Mouse (Mus musculus): ENCODE measurements at regions not wholly inside any gene's neighbourhood (a gene's known extent, or its start where the extent isn't known, plus 50 kb on each side); places are given as distances from the start of the nearest gene placed in this dataset.

DNA sequence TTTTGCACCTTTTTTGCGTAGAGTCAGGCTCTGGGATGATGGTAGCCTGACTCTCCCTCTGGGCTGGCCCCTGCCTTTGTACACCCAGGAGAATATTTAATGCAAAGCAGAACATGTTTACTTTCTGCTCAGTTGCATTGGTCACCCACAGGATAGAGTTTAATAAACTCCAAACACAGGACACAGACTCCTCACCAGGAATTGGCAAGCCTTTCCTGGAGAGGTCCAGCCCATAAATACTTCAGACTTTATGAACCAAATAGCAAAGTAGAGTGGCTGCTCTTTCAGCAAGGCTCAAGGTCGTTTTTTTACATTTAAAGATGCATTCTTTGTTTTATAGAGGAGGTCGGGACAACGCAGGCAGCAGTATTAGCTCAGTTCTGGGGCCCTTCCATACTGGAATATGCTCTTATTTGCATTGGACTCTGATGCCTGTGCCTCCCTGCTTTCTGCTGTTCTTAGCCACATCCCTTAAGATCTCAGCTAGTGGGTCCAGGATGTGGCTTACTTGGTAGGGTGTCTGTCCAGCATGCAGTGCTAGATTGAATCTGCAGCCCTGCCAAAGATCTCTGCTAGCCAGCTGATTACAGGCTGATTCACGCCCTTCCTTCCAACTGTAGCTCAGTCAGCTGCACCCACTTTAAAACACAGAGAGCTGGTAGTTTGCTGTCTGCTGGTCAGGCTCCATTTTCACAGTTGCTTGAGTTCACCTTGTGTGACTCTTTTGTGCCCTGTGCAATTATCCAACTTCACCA lies 182.4 kb upstream of the F930015N05Rik start:
- no peak for TF ChIP-seq GATA4 (IDR thresholded peaks at IDR 0.05; ENCODE audit: insufficient replicate concordance, low read length)

DNA sequence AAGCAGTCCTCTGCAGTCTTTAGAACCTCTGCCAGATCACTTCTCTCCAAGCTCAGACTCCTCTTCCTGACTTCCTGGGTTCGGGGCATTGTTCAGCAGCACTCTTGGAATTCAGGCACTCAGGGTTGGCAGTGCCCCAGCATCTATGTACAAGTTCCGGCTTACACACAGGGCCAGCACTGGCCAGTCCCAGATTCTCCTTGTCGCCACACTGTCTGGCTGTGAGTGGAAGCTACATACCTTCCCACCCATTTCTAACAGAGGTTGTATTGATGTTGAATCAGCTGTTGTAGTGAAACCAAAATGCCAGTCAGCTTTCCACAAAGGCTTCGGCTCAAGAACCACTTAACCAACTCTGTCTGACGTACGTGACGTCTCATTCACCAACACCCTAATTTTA lies 190.7 kb upstream of the F930015N05Rik start:
- TF ChIP-seq GATA4 (IDR thresholded peaks at IDR 0.05; ENCODE audit: insufficient replicate concordance, low read length): no peak

DNA sequence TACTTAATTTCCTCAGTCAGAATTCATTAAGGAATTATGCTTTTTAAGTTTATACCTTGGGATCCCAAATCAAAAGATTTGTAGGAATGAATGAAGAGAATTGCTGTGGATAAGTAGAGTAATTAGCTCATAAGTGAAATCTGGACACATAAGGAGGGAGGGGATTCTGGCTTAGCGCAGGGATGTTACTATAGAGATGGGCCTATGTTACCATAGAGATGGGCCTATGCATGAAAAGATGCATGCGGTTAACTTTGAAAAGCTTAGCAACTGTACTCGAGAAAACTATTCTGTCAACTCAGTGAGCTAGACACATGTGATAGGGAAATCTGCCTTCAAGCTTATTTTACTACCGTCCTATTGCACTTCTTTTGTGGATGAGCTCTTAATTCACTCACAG lies 204.5 kb upstream of the F930015N05Rik start:
- no peak for TF ChIP-seq GATA4 (IDR thresholded peaks at IDR 0.05; ENCODE audit: insufficient replicate concordance, low read length)

DNA sequence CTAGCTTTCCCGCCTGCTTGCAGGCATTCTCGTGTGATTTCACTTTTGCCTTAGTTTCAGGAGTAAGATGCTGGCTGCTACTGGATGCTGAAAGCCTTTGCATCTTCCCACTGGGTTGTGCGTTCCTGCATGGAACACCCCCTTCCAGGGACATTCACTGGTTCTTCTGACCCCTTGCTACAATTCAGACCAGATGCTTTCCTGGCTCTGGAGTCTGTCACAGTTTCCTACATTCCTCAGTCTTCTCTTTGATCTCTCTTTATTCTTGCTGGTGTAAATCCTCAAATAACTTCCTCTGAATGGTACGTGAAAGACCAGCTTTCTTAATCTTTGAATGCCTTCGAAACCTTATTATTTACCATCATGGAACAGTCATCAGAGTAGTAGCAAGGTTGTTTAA lies 206.7 kb upstream of the F930015N05Rik start:
- TF ChIP-seq GATA4 (IDR thresholded peaks at IDR 0.05; ENCODE audit: insufficient replicate concordance, low read length): no peak

DNA sequence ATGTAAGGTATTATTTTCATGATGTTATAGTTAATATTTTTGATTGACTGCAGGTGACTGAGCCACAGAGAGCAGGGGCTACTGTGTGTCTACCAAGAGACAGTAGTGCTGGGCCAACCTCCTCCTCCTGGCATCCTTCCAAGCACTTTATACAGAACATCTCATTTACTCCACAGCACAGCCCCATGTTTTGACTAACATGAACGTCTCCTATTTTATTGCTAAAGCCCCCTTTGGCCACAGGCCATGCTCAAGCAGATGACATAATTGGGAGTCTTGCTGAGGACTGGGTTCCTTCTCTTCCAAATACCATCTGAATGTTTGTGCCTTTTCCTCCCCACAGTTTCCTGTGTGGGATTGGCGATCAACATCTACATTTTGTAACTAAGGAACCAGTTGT lies 211.5 kb upstream of the F930015N05Rik start:
- TF ChIP-seq GATA4 (IDR thresholded peaks at IDR 0.05; ENCODE audit: insufficient replicate concordance, low read length): no peak

DNA sequence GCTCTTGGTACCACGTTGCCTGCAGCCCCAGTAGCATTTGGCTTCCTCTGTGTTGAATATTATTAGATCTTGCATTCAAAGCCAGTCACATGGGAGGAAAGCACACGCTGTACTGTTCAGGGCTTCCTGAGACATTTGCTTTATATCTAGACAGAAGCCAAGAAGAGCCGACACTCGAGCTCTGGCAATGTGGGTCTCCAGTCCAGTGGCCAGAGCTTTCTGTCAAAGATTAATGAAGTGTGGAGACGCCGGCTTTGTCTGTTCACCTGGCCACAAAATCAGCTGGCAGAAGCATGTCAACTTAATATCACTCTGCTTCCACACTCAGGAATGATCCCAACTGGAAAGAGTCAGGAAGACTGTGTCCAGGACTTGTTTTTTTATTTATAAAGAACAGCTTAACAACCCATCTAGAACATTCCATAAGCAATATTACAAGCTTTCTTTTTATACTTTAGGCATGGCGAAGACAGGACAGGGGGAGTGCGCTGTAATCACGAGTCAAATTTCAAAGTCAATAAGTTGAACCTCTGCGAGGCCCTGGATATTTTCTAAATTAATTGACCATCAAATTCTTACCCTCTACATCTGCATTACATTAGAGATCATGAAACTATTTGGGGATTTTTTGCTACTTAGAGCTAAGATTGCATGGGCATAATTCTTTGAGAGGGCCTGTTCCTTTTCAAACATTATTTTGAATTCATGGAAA lies 214.3 kb upstream of the F930015N05Rik start:
- TF ChIP-seq GATA4 (IDR thresholded peaks at IDR 0.05; ENCODE audit: insufficient replicate concordance, low read length): no peak

DNA sequence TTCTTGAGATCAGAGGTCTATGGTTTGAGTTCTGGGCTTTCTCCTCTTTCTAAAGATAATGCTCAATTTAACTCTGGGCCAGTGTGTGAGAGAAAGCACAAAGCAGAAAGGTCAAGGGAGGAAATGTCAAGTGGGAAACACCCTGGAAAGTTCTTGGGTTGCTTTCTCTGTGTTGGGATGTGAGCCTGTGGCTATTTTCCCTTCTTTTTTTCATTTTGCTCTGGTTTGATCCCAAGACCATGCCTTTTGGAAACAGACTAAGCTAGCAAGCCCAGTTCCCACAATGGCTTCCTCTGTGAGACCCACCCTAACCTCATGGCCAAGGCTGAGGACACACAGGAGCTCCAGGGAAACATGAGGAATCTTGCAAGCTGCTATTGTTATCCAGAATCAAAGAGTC lies 216.4 kb upstream of the F930015N05Rik start:
- no peak for TF ChIP-seq GATA4 (IDR thresholded peaks at IDR 0.05; ENCODE audit: insufficient replicate concordance, low read length)

DNA sequence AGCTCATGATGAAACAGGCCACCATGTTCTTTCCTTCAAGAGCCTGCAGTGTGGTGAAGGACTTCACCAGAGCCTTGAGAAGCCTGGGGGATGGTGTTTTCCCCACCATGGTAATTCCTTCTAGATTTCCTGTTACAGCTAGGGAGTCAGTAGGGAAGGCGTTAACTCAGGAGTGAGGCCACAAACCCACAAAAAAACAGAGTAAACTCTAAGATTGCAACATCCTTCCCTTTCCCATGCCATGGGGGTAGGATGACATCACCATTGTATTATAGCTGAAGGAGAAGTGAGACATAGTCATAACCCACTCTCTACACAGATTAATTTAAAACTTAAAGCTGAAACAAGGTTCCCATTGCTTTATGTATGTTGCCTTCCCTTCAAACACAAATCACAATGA lies 218.7 kb upstream of the F930015N05Rik start:
- no peak for TF ChIP-seq GATA4 (IDR thresholded peaks at IDR 0.05; ENCODE audit: insufficient replicate concordance, low read length)

DNA sequence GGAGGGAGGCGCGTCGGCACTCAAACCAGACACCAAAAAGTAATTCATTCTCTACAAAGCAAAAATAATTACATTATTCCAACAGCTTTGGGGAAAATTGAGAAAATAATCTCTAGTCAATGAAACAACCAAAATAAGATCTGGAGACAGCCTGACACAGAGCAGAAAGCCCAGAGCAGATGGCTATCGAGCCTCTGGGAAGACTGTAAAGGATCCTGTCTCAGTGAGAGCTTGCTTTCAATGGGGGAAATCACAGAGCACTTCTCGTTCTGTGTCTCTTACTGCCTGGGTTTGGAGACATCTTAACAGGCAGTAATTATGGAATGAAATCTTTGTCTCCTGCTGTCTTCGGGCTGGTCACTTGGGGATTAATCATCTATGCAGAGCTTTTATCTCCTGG lies 226.7 kb upstream of the F930015N05Rik start:
- no peak for TF ChIP-seq GATA4 (IDR thresholded peaks at IDR 0.05; ENCODE audit: insufficient replicate concordance, low read length)

DNA sequence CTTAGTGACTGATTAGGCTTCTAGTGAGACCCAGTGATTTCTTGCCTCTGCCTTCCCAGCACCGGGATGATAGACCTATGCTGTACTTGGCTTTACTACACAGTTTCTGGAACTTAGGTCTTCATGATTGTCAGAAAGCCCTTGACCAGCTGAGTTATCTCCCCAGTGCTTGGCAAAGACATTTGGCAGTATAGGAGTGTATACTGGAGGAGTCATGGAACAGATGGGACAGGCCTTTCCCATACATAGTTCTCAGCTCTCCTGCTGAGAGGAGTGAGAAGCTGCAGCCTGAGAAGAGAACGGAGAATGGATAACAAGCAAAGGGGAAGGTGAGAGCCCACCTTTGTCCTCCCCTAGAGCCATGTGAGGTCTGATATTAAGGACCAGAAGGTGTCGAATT lies 230.6 kb upstream of the F930015N05Rik start:
- no peak for TF ChIP-seq GATA4 (IDR thresholded peaks at IDR 0.05; ENCODE audit: insufficient replicate concordance, low read length)

DNA sequence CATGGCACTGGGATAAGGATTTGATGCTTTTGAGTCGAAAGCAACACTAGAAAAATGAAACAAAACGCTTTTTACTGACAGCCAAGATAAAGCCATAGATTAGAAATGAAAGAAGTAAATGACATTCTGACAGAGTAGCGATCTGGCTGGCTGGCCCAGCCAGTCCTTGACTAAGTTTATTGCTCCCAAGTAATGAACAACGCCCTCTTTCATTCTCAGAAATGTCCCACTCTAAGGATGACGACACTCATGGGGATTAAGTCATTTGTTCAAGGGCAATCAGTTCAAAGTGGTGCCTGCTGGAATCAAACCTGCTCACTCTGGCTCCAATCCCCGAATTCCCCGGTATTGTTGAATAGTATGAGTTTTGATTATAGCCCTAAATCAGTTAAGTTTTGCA lies 231.1 kb upstream of the F930015N05Rik start:
- no peak for TF ChIP-seq GATA4 (IDR thresholded peaks at IDR 0.05; ENCODE audit: insufficient replicate concordance, low read length)

DNA sequence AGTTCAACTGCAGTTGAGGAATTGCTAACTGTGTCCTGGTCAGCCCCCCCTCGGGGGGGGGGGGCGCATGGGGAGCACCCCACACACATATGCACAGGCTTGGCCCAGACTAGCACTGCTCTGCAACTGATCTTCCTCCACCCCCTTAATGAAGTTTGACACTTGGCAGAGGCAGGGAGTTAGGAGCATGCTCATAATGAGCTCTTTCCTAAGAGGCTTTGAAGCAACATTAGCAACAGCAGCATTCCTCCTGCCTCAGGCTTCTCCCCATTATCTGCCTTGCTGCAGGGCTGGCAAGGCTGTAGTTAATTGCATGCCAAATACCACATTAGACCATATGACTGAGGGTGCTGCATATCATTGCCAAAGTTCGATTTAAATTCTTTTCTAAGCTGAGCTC lies 235.4 kb upstream of the F930015N05Rik start:
- TF ChIP-seq GATA4 (IDR thresholded peaks at IDR 0.05; ENCODE audit: insufficient replicate concordance, low read length): no peak

DNA sequence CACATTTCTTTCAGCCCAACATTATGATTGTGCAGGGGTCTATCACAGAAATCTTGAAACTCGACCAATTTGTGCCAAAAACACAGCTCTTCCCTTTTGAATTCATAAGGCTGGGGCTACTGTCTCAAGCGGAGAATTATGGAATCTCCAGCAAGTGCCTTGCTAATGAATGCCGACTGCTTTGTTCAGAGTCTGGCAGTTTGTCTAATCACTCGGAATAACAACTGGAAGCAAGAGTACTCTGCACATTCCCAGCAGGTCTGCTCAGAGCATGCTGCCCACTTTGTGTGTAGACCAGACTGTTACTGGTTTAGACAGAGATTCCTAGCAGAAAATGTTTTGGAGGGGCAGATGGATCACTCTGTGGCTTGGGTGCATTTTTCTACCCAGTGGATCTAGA lies 237.1 kb upstream of the F930015N05Rik start:
- no peak for TF ChIP-seq GATA4 (IDR thresholded peaks at IDR 0.05; ENCODE audit: insufficient replicate concordance, low read length)

DNA sequence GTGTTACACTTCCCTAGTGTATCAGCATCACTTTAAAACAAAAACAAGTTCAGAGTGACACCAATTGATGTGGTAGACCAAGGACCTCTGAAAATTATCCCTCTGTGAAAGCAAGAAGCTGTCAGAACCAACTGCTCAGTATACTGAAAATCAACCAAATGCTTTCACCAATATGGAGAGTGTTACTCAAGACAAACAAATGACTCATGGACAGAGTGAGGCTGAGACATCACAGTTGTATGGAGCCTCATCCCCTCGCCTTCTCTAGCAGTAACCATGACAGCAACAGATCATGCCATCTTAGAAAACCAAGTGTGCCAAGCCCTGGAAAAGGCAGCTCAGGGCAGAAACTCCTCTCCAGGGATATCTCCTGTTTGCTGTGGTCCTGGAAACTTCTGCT lies 267.3 kb upstream of the F930015N05Rik start:
- no peak for TF ChIP-seq GATA4 (IDR thresholded peaks at IDR 0.05; ENCODE audit: insufficient replicate concordance, low read length)

DNA sequence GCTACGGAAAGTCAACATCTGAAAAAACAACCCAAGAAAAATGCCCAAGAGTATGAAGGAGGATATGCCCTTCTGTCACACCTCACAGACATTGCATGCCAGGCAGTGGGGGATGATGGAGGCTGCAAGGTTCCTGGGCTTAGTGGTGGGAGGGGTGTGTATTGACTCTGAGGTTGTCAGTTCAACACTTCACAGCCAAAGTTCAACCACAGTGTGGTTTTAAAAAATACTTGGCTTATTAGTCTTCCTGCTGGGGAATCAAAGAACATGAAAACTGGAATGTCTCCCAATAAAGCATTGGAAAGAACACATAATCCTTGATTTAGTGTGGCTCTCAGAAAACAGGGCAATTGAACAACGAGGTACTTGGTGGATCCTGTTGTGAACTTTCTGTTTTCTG lies 267.0 kb upstream of the Elac2 start:
- no peak for TF ChIP-seq GATA4 (IDR thresholded peaks at IDR 0.05; ENCODE audit: insufficient replicate concordance, low read length)

DNA sequence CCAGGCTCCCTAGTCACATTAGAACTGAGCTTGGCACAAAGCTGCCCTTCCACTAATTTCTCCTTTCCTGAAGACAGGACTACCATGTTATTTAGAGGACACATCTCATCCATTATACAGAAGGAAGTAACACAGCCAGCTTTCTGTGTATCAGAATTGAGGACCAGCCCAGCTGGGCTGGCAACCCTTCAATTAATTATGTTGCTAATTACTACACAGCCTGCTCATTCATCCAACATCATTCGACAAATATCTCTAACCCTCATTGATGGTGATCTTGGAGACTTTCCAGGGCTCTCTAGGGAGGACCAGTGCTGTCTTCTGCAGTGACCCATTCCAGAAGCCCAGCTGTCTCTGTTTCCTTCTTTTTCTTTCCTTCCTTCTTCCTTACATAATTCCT lies 263.7 kb upstream of the Elac2 start:
- TF ChIP-seq GATA4 (IDR thresholded peaks at IDR 0.05; ENCODE audit: insufficient replicate concordance, low read length): no peak

Data from liver, adult (tissue).